Mouse (Mus musculus) A20 (cell line): Measurements from ENCODE around the gene Wipf1.
"Not testable (repeated sequence)": the region's sequence is repeated elsewhere in the genome, so short reads cannot be mapped to it uniquely, and the experiment has no call there.

ENCODE experiments used
- DNase-seq: peaks from one replicate; pipeline ENCODE4 v3.0.0-alpha.2; 2011; ENCODE audit warnings: low read depth, low spot score

Wipf1 gene

DNA sequence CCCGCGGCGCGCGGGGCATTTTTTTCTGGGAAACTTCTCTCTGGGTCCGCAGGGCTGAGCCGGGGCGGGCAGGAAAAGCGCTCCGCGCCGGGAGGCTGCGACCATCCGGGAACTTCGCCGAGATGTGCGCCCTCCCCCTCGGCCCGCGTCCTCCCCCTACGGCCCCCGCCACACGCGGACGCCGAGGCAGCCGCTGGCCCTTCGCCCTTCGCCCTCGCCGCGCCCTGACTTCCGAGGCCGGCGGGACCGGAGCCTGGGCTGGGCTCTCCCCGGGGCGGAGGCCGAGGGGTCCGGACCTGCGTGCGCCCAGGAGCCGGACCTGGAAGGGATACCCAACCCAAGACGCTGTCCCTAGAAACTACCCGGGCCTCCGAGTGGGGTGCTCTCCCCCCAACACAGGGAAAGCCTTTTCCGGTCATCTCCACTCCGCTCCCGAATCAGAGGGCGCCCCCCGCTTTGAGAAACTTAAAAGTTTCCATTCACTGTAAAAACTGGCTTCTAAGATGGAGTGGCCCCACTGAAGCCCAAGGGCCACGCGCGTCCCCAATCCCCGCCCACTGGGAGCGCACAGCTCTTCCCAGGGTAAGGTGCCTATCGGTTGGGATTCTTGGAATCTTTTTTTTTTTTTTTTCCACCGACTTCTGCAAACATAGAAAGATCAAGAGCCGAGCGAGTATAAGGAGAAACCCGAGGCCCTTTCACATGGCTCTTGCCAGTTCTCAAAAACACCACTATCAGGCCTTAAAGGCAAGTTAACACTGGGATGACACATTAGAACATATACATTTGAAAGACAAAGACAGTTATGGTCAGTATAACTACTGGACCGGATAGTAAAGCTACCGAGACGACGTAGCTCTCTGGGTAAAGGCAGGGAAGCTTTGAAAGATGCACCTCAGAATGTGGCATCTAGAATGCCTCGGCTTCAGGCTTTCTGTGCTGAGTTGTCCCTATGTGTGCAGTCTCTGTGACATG is at the start of gene Wipf1:
TSS of gene Wipf1 (minus strand) at position 379 of the 975 bp plus-strand sequence.
- no peak for DNase-seq

DNA sequence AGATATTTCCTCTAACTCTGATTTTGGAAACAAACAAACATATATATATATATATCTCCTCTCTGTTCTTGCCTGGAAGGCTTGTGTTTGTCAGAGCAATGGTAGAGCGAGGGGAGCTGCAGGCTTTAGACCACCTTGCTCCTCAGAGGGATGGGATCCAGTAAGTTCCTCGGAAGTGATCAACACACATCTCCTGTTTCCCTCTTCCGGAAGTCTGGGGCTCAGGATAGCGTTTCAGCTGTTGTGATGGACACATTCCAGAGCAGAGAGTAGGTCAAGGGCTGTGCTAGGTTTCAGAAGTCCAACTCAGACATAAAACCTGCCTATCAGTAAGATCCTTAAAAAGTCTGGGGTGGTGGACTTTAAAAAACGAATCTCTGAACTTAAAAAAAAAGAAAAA is 49.6 kb upstream of the Wipf1 start:
- DNase-seq: no peak

DNA sequence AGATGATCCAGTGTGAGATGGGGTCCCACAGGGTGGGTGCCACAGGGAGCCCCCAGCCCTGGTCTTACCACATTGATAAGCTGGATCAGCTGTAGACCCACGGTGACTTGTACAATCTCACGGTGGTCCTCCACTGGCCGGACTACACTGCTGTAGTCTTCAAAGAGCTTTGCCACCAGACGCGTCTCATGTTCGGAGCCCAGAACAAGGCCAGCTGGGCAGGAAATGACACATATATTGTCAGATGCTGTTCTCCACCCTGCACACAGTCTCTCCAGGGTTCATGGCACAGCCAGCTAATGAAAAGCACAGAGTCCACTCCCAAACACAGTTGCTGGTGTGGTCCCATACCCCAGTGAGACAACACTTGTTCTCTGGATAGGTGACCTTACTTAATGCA is 44.9 kb upstream of the Wipf1 start:
- no peak for DNase-seq

DNA sequence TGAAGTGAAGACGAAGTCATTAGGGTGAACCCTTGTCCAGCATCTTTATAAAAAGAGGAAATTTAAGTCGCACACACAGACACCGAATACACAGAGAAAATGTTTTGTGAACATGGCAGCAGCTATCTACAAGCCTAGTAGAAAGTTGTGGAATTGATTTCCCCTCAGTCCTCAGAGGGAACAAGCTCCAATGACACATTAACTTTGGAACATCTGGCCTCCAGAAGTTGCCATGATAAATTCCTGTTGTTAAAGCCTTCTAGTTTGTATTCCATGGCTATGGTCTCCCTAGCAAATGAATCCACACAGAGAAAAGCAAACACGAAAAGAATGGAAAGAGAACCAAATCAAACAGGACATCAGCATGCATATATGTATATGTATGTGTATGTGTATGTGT is 44.0 kb upstream of the Wipf1 start:
- no peak for DNase-seq

DNA sequence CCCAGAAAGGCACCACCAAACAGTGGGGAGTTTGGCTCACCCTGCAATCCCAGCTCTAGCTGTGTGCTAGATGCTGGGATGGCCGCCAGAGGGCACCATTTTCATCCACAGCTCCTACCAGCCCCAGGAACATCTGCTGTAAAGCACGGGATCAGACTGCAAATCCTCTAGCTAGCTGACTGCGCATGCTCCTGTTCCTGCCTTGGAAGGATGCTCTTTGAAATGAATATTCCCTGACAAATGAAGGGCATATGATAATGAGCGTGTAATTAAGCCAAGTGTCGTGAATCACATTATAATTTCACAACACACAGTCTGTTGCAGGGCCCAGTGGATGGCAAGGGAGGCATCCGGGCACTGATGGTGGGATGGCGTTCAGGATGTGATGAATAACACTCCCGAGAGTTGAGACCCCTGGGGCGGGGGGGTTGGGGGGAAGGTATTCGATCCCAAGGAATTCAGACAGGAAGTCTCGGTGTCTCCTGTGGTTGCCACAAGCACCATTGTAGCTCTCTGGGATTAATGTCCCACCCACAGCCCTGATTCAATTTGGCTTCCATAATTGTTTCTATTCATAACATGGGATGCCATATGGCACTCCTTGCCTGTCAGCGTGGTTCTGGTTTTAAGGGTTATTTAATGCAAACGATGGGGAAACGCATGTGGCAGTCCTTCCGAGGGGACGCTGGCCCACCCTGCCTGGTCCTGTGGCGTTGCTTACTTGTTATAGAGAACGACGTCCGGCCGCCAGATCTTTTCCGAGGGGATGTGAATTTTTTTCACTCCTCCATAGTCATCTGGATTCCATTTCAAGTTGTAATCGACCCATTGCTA is 43.2 kb upstream of the Wipf1 start:
- peak; percentile 44 for DNase-seq

DNA sequence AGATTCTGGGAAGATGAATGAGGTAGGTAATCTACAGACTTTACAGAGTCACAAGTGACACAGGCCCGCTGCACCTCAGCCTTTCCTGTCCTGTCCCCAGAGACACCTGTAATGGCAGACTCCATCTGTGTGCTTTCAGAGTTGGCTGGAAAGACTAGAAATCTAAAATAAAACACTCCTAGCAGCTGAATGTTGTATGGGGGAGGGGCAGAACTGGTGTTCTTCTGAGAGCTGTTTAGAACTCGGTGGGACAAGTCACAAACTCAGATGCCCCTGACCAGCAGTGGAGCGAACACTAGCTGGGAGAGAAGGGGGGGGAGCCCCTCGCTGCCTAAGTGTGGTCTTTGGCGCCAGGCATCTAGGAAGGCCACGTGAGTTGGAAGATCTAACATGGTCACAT is 42.4 kb upstream of the Wipf1 start:
- DNase-seq: no peak

DNA sequence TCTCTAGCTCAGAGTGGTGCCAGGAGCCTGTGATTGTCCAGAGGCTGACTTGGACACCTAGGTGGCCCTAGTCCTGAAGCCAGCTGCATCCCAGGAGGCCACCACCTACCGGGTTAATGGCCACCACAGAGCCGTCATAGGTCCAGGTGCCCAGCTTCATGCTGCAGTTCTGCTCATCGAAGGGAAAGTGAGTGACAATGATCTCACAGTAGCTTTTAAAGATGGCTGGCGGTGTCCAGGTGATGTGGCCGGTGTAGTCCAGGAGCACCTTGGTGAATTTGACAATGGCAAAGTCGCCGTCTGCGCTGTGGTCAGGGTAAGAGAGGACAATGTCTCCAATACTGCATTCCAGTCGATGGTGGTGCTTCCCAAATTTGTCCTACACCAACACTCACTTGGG is 41.8 kb upstream of the Wipf1 start:
- DNase-seq: no peak

DNA sequence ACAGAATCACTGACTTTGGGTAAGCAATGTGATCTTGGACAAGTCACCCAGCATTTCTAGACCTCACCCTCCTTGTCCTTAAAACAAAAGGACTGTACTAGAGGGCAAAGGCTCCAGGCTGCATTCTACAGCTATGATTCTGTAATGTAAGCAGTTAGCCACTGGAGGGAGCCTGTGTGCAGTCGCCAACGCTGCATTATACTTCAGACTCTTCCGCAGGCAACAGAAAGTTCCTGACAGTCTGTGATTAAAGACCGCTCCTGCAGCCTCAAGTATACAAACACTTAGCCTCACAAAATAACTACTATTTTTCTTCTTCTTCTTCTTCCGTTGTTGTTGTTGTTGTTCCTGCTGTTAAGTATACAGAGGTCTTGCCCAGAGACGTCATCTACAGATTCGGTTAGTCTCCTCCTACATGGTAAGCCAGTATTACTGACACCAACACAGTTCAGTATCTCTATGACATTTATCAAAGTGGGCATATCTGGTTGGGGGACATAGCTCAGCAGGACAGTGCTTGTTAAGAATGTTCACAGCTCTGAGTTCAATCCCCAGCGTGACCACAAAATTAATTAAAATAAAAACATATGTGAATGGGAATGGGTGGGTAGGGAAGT is 37.6 kb upstream of the Wipf1 start:
- DNase-seq: peak; percentile 79

DNA sequence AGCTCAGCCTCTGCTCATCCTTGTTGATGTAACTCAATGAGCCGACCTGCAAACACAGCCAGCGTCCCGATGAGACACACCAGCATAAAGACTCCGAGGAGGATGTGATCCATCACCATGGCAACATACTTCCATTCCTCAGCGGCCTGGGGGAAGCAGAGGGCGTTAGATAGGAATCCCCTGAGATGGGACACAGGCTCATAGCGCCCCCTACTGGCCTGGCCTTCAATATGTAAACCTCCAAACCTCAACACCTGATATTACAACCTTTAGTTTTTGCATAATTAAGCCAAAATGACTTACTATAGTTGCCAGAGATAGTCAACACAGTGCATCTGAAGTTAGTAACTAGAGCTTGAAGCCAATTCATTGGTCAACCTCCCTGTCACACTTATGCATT is 36.6 kb upstream of the Wipf1 start:
- peak; percentile 66 for DNase-seq

DNA sequence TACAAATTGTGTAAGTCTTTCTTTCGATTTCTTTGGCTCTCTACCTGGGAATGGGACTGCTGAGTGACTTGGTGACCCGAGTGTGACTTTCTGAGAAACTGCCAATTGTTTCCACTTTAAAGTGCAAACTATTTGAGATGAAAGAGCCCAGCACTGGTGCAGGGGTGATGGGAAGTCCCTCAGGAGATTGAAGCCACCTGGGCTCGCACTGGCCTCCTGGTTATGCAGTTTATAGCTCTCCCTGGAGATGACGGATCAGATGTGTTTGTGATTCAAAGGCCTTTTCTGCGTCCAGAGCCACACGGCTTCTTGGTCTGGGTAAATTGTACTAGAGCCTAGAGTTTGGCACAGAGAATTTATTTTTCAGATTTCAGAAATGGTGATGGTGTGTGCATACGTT is 34.2 kb upstream of the Wipf1 start:
- no peak for DNase-seq

DNA sequence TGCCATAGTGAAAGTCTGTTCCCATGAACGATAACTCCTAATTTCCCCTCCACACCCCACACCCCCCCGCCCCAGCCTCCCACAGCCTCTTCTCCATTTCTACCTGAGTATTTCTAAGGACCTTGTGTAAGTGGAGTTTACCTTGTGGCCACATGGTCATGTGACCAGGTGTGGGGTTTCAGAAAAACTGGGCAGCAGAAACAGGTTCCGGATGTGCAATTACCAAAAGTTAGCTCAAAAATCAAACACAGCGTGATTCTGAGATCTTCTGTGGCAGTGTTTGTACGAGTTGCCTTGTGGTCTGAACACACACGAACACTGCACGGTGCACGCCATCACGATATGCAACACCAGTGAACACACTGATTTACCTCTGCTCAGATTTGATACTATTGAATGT is 33.1 kb upstream of the Wipf1 start:
- DNase-seq: no peak

DNA sequence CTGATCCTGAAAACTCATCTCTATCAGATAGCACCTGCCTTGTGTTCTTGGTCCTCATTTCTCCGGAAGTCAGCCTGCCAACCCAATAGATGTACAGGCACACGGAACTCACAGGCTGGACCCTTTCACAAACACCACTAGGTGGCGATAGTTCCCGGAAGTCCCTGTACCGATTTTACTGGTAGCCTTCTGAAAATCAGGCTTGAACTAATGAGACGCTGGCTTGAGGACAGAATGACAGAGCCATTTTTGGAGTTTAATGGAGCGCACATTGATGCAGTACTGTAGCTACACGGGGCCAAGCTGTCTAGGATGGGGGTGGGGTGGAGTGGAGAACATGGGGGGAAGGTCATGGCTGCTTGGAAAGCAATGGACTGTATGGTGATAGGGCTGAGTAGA is 32.1 kb upstream of the Wipf1 start:
- peak; percentile 79 for DNase-seq

DNA sequence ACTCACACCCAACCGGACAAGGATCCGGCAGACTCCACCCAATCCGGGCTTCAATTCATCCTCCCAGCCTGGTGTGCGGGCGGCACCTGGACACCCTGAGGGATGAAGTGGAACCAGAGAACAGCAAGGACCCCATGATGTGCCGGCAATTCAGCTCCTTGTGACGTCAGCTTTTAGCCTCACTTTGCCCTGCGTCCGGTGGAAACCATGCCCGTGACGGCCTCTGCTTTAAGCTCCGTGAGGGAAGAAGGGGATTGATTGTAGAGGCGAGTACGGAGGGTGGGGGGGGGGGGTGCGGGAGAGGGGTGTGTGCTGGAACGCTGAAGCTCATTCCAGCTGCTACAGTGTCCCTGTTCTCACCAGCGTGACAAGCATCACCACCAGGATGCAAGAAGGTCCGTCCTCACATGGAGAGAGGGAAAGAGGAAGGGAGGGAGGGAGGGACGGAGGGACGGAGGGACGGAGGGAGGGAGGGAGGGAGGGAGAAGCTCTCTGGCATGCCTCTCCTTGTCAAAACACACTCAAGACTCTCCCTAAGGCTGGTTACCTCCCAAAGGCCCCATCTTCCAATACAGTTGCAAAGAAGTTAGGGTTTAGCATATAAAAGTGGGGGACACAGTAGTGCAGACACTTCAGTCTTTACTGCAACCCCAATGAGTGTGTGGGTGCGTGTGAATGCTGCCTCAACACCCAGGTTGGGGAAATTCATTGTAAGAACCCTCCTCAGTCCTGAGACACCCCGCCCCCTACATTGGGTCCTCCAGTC is 31.5 kb upstream of the Wipf1 start:
- DNase-seq: no peak

DNA sequence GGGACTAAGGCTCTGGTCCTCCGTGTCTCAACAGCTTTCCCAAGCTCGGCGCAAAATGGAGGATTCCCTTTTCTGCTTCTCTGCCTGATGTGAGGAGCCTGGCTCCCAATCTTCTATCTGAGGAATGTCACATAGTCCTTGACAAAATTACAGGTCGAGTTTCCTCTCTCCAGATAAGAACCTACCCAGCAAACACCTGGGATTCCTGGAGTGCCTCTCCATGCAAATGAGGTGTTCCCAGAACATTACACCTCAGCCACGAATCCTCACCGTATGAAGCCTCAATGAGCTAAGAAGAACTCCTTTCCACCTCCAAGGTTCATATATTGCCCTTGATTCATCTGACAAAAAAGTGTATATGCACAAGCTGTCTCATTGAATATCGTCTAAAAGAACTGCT is 30.9 kb upstream of the Wipf1 start:
- DNase-seq: no peak

DNA sequence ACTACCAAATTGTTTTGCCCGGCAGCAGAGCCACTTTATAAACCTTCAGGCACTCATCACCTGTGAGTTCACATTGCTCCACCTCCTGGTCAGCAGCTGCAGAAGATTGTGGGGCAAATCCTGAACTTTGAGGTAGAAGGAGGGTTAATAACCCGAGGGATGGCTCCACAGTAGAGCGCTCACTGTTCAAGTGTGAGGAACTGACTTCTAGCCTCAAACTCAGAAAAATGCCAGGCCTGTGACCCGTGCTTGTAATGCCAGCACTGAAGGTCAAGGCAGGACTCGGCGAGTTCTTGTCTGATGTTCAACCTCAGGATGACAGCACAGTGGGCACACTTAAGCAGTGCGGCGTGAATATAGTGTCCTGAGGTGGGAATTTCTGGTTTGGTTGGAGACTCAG is 28.4 kb upstream of the Wipf1 start:
- no peak for DNase-seq

DNA sequence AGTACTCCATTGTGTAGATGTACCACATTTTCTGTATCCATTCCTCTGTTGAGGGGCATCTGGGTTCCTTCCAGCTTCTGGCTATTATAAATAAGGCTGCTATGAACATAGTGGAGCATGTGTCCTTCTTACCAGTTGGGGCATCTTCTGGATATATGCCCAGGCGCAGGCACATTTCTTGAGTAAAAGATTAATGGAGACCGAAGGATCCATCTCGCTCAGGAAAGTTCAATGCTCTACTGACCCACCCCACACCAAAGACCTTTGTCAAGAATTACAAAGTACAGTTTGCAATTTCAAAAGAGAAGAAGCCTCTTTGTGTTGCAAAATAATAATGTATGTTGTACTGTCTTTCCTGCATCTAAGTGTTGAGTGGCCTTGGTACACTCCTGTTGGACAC is 27.5 kb upstream of the Wipf1 start:
- not testable (repeated sequence) for DNase-seq

DNA sequence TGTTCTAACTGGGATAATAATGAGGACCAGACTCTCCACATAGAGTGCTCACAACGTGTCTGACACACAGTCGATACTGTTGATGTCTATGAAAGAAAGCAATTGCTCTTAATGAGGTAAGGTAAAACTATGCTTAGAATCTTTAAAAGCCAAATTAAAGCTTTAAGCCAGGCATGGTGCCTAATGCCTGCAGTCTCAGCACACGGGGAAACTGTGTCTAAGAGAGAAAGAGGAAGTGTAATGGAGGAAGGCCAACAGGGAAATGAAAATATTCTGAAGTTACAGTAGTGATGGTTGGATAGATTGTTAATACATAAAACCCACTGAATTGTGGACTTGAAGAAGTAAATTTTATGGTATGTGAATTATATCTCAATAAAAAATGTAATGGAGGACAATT is 24.9 kb upstream of the Wipf1 start:
- DNase-seq: peak; percentile 76

DNA sequence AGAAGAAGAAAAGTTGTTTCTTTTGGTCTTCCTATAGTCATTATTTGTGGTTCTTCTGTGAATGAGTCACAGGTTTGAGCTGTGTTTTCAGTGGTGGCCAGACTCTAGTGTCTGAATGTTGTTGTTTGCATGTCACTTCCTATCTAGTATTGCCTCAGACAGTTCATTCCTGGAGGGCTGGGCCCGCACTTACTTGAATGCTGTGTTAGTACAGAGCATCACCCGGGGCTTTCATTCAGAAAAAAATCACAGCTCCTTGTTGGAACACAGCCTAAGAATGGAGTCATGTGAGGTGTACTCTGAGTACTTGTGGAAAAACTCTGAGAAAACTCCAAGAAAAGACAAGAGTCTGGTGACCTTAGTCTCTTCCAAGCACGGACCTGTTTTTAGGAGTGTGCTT is 23.4 kb upstream of the Wipf1 start:
- peak; percentile 16 for DNase-seq

DNA sequence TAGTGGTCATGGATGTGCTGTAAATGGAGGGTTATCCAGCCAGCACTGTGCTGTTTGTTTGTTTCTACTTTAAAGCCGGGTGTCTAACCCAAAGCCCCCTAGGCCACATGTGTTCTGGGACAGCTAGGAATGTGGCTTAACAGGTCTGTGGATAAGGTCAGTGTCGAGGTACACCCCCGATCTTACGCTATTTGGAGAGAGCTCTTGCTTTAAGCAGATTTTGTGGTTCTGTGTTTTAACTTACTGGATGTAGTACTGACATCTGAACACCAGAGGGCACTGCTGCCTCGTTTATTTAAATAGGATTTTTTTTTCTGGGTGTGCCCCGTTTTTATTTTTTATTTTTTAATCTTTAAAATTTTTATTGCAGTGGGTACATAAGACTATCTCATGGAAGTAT is 21.2 kb upstream of the Wipf1 start:
- DNase-seq: peak; percentile 73

DNA sequence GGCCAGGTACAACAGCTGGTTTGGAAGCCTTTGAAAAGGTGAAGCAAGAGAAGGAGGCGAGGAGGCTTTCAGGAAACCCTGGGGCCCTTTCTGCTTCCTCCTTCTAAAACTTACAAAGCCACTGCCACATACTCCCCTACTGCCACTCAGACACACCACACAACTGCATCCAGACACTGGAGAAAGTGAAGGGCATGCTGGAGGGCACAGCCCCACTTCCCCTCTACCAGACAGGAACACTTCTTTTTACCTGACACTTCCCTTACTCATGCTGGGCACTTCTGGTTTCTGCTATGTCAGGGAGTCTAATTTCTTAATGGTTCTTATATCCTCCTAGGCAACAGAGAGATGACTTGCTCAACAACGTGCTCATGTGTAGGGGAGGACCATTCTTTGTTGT is 19.0 kb upstream of the Wipf1 start:
- peak; percentile 29 for DNase-seq

DNA sequence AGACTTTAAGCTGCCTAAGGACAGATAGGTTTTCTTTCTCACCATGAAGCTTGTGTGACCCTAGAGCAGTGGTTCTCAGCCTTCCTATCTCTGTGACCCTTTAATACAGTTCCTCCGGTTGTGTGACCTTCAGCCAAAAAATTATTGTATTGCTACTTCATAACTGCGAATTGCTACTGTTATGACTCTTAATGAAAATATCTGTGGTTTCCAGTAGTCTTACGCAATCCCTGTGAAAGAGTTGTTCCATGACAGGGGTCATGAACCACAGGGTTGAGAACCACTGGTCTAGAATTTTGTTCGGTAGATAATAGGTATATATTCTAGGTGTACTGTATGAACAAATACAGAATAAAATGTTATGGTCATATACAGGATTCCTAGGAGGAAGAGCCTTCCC is 17.7 kb upstream of the Wipf1 start:
- DNase-seq: no peak

DNA sequence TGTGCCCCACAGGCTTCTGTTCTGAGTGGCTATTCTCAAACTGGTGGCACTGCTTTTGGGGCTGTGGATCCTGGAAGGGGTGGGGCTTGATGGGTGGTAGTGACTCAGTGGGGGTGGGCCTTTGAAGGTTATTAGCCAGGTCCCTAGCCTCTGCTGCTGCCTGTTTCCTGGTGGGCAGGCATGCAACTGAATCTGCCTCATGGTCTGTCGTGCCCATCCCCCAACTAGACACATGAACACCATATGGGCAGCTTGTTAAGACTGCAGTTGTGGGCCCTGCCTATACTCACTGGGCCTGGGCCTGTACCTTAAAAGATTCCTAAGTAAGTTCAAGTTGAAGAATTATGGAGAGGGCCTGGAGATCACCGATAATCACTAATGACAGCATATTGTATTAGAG is 16.0 kb upstream of the Wipf1 start:
- DNase-seq: no peak
